Mouse (Mus musculus): ENCODE measurements at regions not wholly inside any gene's neighbourhood (a gene's known extent, or its start where the extent isn't known, plus 50 kb on each side); places are given as distances from the start of the nearest gene placed in this dataset.

- DNase-seq = peak; percentile 6 to 55
These were observed 376.9 kb upstream of the Luzp2 start for GRCm38 (mm10) chr7:54458386-54458785.

- DNase-seq = no peak
These were observed 344.0 kb upstream of the Luzp2 start for GRCm38 (mm10) chr7:54491254-54491653.

- DNase-seq = no peak
These were observed 330.1 kb upstream of the Luzp2 start for GRCm38 (mm10) chr7:54505235-54505634.

- no peak for DNase-seq
These were observed 328.3 kb upstream of the Luzp2 start for GRCm38 (mm10) chr7:54507006-54507405.

GRCm38 (mm10) chr7:54535693-54536092 is 299.6 kb upstream of the Luzp2 start:
- DNase-seq = no peak

GRCm38 (mm10) chr7:54557436-54557835 is 277.9 kb upstream of the Luzp2 start:
- no peak for DNase-seq

GRCm38 (mm10) chr7:54565569-54566179 is 269.6 kb upstream of the Luzp2 start:
- DNase-seq = no peak

- DNase-seq = no peak
These were observed 235.5 kb upstream of the Luzp2 start for GRCm38 (mm10) chr7:54599776-54600175.

- DNase-seq = no peak
These were observed 212.9 kb upstream of the Luzp2 start for GRCm38 (mm10) chr7:54622436-54622835.

- no peak for DNase-seq
These were observed 201.4 kb upstream of the Luzp2 start for GRCm38 (mm10) chr7:54633930-54634329.

GRCm38 (mm10) chr7:54634348-54635035 is 200.8 kb upstream of the Luzp2 start:
- DNase-seq = no peak

GRCm38 (mm10) chr7:54645314-54645713 is 190.0 kb upstream of the Luzp2 start:
- no peak for DNase-seq

GRCm38 (mm10) chr7:54649025-54649424 is 186.3 kb upstream of the Luzp2 start:
- DNase-seq = no peak
